Mouse (Mus musculus): ENCODE measurements around the gene Pkhd1.
"Not testable (repeated sequence)": the region's sequence is repeated elsewhere in the genome, so short reads cannot be mapped to it uniquely, and the experiment has no call there.

Pkhd1 gene

GRCm38 (mm10) chr1:20301631-20302030, 316.2 kb downstream of the Pkhd1 start:
- no peak for DNase-seq (ENCODE audit: low spot score in 2 of 2)

GRCm38 (mm10) chr1:20288696-20289095, 329.2 kb downstream of the Pkhd1 start:
- no peak for DNase-seq (ENCODE audit: low spot score in 2 of 2)

- DNase-seq (ENCODE audit: low spot score in 2 of 2): no peak
Observed at GRCm38 (mm10) chr1:20260403-20260802, 357.5 kb downstream of the Pkhd1 start.

GRCm38 (mm10) chr1:20248169-20248568, 369.7 kb downstream of the Pkhd1 start:
- DNase-seq (ENCODE audit: low spot score in 2 of 2): no peak

- DNase-seq (ENCODE audit: low spot score in 2 of 2): no peak
Observed at GRCm38 (mm10) chr1:20216681-20217080, 401.2 kb downstream of the Pkhd1 start.

GRCm38 (mm10) chr1:20190444-20190843, 427.4 kb downstream of the Pkhd1 start:
- DNase-seq (ENCODE audit: low spot score in 2 of 2): no peak

GRCm38 (mm10) chr1:20180157-20180556, 437.7 kb downstream of the Pkhd1 start:
- DNase-seq (ENCODE audit: low spot score in 2 of 2): no peak

- no peak for DNase-seq (ENCODE audit: low spot score in 2 of 2)
Observed at GRCm38 (mm10) chr1:20171199-20171598, 446.7 kb downstream of the Pkhd1 start.

GRCm38 (mm10) chr1:20150627-20151026, 467.2 kb downstream of the Pkhd1 start:
- not testable (repeated sequence) for DNase-seq (ENCODE audit: low spot score in 2 of 2)

- DNase-seq (ENCODE audit: low spot score in 2 of 2): no peak
Observed at GRCm38 (mm10) chr1:20150016-20150415, 467.8 kb downstream of the Pkhd1 start.

- no peak for DNase-seq (ENCODE audit: low spot score in 2 of 2)
Observed at GRCm38 (mm10) chr1:20136205-20136604, 481.7 kb downstream of the Pkhd1 start.

GRCm38 (mm10) chr1:20135065-20135618, 482.7 kb downstream of the Pkhd1 start:
- DNase-seq (ENCODE audit: low spot score in 2 of 2): no peak

GRCm38 (mm10) chr1:20133636-20134035, 484.2 kb downstream of the Pkhd1 start:
- no peak for DNase-seq (ENCODE audit: low spot score in 2 of 2)

GRCm38 (mm10) chr1:20131786-20132596, 485.9 kb downstream of the Pkhd1 start:
- no peak for DNase-seq (ENCODE audit: low spot score in 2 of 2)

GRCm38 (mm10) chr1:20117331-20117730, 500.5 kb downstream of the Pkhd1 start:
- no peak for DNase-seq (ENCODE audit: low spot score in 2 of 2)

- no peak for DNase-seq (ENCODE audit: low spot score in 2 of 2)
Observed at GRCm38 (mm10) chr1:20069733-20070132, 548.1 kb downstream of the Pkhd1 start.

GRCm38 (mm10) chr1:20058245-20058644, 559.6 kb downstream of the Pkhd1 start:
- DNase-seq (ENCODE audit: low spot score in 2 of 2): no peak

- no peak for DNase-seq (ENCODE audit: low spot score in 2 of 2)
Observed at GRCm38 (mm10) chr1:20039389-20039788, 578.5 kb downstream of the Pkhd1 start.

GRCm38 (mm10) chr1:20035277-20035676, 582.6 kb downstream of the Pkhd1 start:
- DNase-seq (ENCODE audit: low spot score in 2 of 2): no peak

GRCm38 (mm10) chr1:20018198-20018925, 599.5 kb downstream of the Pkhd1 start:
- no peak for DNase-seq (ENCODE audit: low spot score in 2 of 2)

GRCm38 (mm10) chr1:20017619-20018018, 600.2 kb downstream of the Pkhd1 start:
- DNase-seq (ENCODE audit: low spot score in 2 of 2): no peak
